Mouse (Mus musculus): ENCODE results near the gene Setd6. TPM values are rescaled to one million over a fixed set of nuclear protein-coding genes. Genes with fewer than 3 reads are reported as not detected.
A peak's percentile ranks its signal among the peaks of the same experiment; 100 is the strongest.

Gene Setd6
- polyA plus RNA-seq, 1 experiment, result 11.6 TPM

- H3K4me3 ChIP-seq (ENCODE audit: insufficient read depth, low read depth, low read length), result no peak overlapping the region
Measured at GRCm38 (mm10) chr8:95700282-95700681, 15.4 kb upstream of the Setd6 start.

GRCm38 (mm10) chr8:95701809-95702208, 13.9 kb upstream of the Setd6 start:
- Histone ChIP-seq H3K27ac (replicated peaks; ENCODE audit: low read depth, low read length) (no peak overlapping the region), H3K4me3 (ENCODE audit: insufficient read depth, low read depth, low read length) (no peak overlapping the region), H3K4me1 (ENCODE audit: control insufficient read depth, insufficient read depth, insufficient read length, low read length) (no peaks in the 10 kb centered on the region)

More at GRCm38 (mm10) chr8:95700282-95700681, 15.4 kb upstream of the Setd6 start:
- Histone ChIP-seq H3K4me1 (ENCODE audit: control insufficient read depth, insufficient read depth, insufficient read length, low read length) (no peaks in the 10 kb centered on the region), H3K27ac (replicated peaks; ENCODE audit: low read depth, low read length) (no peak overlapping the region)

- Histone ChIP-seq H3K27ac (replicated peaks; ENCODE audit: low read depth, low read length) (no peak overlapping the region), H3K4me3 (ENCODE audit: insufficient read depth, low read depth, low read length) (peak overlapping the region; percentile 55), H3K4me1 (ENCODE audit: control insufficient read depth, insufficient read depth, insufficient read length, low read length) (no peaks in the 10 kb centered on the region)
Measured at GRCm38 (mm10) chr8:95702480-95703446, 12.9 kb upstream of the Setd6 start.

- Histone ChIP-seq H3K27ac (replicated peaks; ENCODE audit: low read depth, low read length) (no peak overlapping the region), H3K4me3 (ENCODE audit: insufficient read depth, low read depth, low read length) (peak overlapping the region; percentile 55), H3K4me1 (ENCODE audit: control insufficient read depth, insufficient read depth, insufficient read length, low read length) (no peaks in the 10 kb centered on the region)
Measured at GRCm38 (mm10) chr8:95703461-95704260, 12.0 kb upstream of the Setd6 start.

- H3K27ac ChIP-seq (replicated peaks; ENCODE audit: low read depth, low read length), result no peak overlapping the region
- H3K4me3 ChIP-seq (ENCODE audit: insufficient read depth, low read depth, low read length), result no peak overlapping the region
- H3K4me1 ChIP-seq (ENCODE audit: control insufficient read depth, insufficient read depth, insufficient read length, low read length), result no peaks in the 10 kb centered on the region
Measured at GRCm38 (mm10) chr8:95704538-95704937, 11.1 kb upstream of the Setd6 start.

- Histone ChIP-seq H3K4me3 (ENCODE audit: insufficient read depth, low read depth, low read length) (no peak overlapping the region), H3K4me1 (ENCODE audit: control insufficient read depth, insufficient read depth, insufficient read length, low read length) (no peaks in the 10 kb centered on the region), H3K27ac (replicated peaks; ENCODE audit: low read depth, low read length) (no peak overlapping the region)
Measured at GRCm38 (mm10) chr8:95709579-95709978, 6.1 kb upstream of the Setd6 start.

- Histone ChIP-seq H3K4me3 (ENCODE audit: insufficient read depth, low read depth, low read length) (no peak overlapping the region), H3K27ac (replicated peaks; ENCODE audit: low read depth, low read length) (no peak overlapping the region), H3K4me1 (ENCODE audit: control insufficient read depth, insufficient read depth, insufficient read length, low read length) (peaks cover 2% of the 10 kb centered on the region; the same call in 1 of the 2 replicates)
Measured at GRCm38 (mm10) chr8:95711029-95711428, 4.7 kb upstream of the Setd6 start.

GRCm38 (mm10) chr8:95712395-95712794, 3.3 kb upstream of the Setd6 start:
- Histone ChIP-seq H3K4me1 (ENCODE audit: control insufficient read depth, insufficient read depth, insufficient read length, low read length) (peaks cover 6% of the 10 kb centered on the region), H3K4me3 (ENCODE audit: insufficient read depth, low read depth, low read length) (no peak overlapping the region), H3K27ac (replicated peaks; ENCODE audit: low read depth, low read length) (no peak overlapping the region)

- H3K27ac ChIP-seq (replicated peaks; ENCODE audit: low read depth, low read length), result no peak overlapping the region
- H3K4me1 ChIP-seq (ENCODE audit: control insufficient read depth, insufficient read depth, insufficient read length, low read length), result peaks cover 6% of the 10 kb centered on the region
- H3K4me3 ChIP-seq (ENCODE audit: insufficient read depth, low read depth, low read length), result no peak overlapping the region
Measured at GRCm38 (mm10) chr8:95713100-95714010, 2.3 kb upstream of the Setd6 start.

- Histone ChIP-seq H3K27ac (replicated peaks; ENCODE audit: low read depth, low read length) (no peak overlapping the region), H3K4me3 (ENCODE audit: insufficient read depth, low read depth, low read length) (no peak overlapping the region), H3K4me1 (ENCODE audit: control insufficient read depth, insufficient read depth, insufficient read length, low read length) (peaks cover 6% of the 10 kb centered on the region)
Measured at GRCm38 (mm10) chr8:95714367-95714766, 1.3 kb upstream of the Setd6 start.

GRCm38 (mm10) chr8:95714837-95715413, 756 bp upstream of the Setd6 start:
- H3K4me3 ChIP-seq (ENCODE audit: insufficient read depth, low read depth, low read length), result peak overlapping the region; percentile 78

GRCm38 (mm10) chr8:95716546-95717335, 1.1 kb downstream of the Setd6 start:
- H3K4me3 ChIP-seq (ENCODE audit: insufficient read depth, low read depth, low read length), result peak overlapping the region; percentile 78
- H3K27ac ChIP-seq (replicated peaks; ENCODE audit: low read depth, low read length), result no peak overlapping the region

More at GRCm38 (mm10) chr8:95714837-95715413, 756 bp upstream of the Setd6 start:
- peaks cover 6% of the 10 kb centered on the region for H3K4me1 ChIP-seq (ENCODE audit: control insufficient read depth, insufficient read depth, insufficient read length, low read length)
- H3K27ac ChIP-seq (replicated peaks; ENCODE audit: low read depth, low read length), result no peak overlapping the region

GRCm38 (mm10) chr8:95727625-95728024, 11.9 kb downstream of the Setd6 start:
- H3K4me3 ChIP-seq (ENCODE audit: insufficient read depth, low read depth, low read length), result no peak overlapping the region
- no peaks in the 10 kb centered on the region for H3K4me1 ChIP-seq (ENCODE audit: control insufficient read depth, insufficient read depth, insufficient read length, low read length)
- no peak overlapping the region for H3K27ac ChIP-seq (replicated peaks; ENCODE audit: low read depth, low read length)

More at GRCm38 (mm10) chr8:95716546-95717335, 1.1 kb downstream of the Setd6 start:
- peaks cover 6% of the 10 kb centered on the region for H3K4me1 ChIP-seq (ENCODE audit: control insufficient read depth, insufficient read depth, insufficient read length, low read length)

All from brown adipose tissue, adult 24 weeks (tissue).